Mouse (Mus musculus) megakaryocyte, embryonic 14.5 days (primary cell): ENCODE results near the gene Hcar2. TPM values are rescaled to one million over a fixed set of nuclear protein-coding genes. Genes with fewer than 3 reads are reported as not detected.

Experiments
- H3K27me3 ChIP-seq: replicated peaks from 2 replicates; pipeline ENCODE3; 2012; ENCODE audit warnings: inconsistent platforms
- H3K36me3 ChIP-seq: replicated peaks from 2 replicates; pipeline ENCODE3; 2012; ENCODE audit warnings: low read length, inconsistent platforms, mixed read lengths
- H3K4me1 ChIP-seq: 2 replicates; pipeline ENCODE4 v1.6.1; 2012; ENCODE audit warnings: inconsistent platforms
- H3K4me3 ChIP-seq: replicated peaks from 2 replicates; pipeline ENCODE3; 2012; ENCODE audit warnings: moderate library complexity, mild to moderate bottlenecking, inconsistent platforms
- H3K9me3 ChIP-seq: 2 replicates; pipeline ENCODE4 v1.6.1; 2012; ENCODE audit warnings: inconsistent platforms
- FLI1 ChIP-seq: IDR thresholded peaks from 2 replicates; pipeline ENCODE4 v1.6.1; 2012; ENCODE audit warnings: low read length, inconsistent platforms, mixed read lengths
- GATA1 ChIP-seq: IDR thresholded peaks from 3 replicates; pipeline ENCODE4 v1.6.1; 2012; ENCODE audit warnings: mixed read lengths, low read length, inconsistent platforms, borderline replicate concordance
- polyA plus RNA-seq: library from polyadenylated mRNA; stranded (reverse); fragments of >175 nt; gene quantifications from 2 replicates; pipeline ENCODE4 v1.2.3, GENCODE M21; 2012; ENCODE audit warnings: low replicate concordance; ENCODE audit not compliant: insufficient read depth

The Hcar2 gene
- polyA plus RNA-seq, result not detected in 2 replicates

DNA sequence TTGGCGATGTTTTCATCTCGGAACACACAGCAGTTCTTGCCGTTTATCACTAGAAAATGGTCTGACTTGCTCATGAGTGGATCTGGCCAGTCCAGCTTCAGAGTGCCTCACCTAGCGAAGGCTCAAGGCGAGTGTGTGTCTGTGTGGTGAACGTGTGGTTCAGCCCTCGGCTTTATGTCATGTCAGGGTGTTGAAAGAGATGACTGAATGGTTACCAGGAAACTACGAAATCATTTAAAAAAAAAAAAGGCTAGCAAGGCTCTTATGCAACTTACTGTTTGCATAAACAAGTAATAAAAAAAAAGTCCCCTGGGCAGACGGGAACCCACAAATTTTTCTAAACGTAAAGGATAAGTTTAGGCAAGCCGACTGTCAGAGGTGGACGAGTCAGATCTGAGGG, at the start of gene Hcar2:
TSS of gene Hcar2 (minus strand) at position 135 of the 400 bp plus-strand sequence.
- H3K27me3 ChIP-seq, result peaks cover 17% of the 10 kb centered on the region
- peaks cover 8% of the 10 kb centered on the region; the same call in 1 of the 2 replicates for H3K4me1 ChIP-seq
- H3K9me3 ChIP-seq, result 0 out of 2 replicates have a peak, but pooled peaks cover 3% of the 10 kb centered on the region
- TF ChIP-seq GATA1, result no peak
- TF ChIP-seq FLI1, result no peak
- peak within 1 kb of the TSS; percentile 62 for H3K4me3 ChIP-seq
- no peaks in the 10 kb centered on the region for H3K36me3 ChIP-seq

DNA sequence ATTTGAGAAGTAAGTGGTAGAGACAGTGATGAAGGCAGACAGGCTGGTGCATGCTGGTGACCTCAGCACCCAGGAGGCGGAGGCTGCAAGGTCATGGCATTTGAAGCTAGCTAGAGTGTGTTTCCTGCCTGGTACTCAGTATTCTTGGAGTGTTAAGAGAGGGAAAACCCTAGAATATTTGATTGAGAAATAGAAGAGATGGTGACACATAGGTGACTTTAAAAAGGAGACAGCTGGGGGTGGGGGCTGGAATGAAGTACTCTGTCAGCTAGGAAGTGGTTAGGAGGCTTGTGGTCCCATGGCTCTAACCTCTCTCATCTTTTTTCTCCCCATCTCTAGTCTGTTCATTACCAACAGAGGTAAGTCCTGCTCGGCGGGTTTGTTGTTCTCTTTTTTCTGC, 49.6 kb upstream of the Hcar2 start:
- H3K36me3 ChIP-seq, result peaks cover 89% of the 10 kb centered on the region
- no peak for TF ChIP-seq FLI1
- TF ChIP-seq GATA1, result no peak

DNA sequence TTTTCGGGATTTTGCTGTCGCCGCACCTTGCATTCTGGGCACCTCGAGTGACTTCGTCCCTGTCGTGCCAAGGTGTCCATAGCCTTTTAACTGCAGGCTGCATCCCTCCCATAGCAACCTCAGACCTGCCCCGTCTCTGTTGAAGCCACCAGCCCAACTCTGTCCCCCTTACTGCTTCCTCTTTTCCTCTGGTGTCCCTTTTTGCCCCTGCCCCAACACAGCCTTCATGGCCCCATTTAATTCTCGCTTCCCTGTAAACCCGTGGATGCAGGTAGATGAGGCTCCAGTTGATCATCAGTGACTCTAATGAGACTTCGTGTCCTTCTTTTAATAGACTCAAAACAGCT, 42.3 kb upstream of the Hcar2 start:
- no peak for TF ChIP-seq FLI1
- no peak for TF ChIP-seq GATA1
- Histone ChIP-seq H3K9me3 (no peaks in the 10 kb centered on the region), H3K4me3 (peak overlapping the region; percentile 97), H3K4me1 (peaks cover 54% of the 10 kb centered on the region), H3K27me3 (peaks cover 2% of the 10 kb centered on the region), H3K36me3 (peaks cover 41% of the 10 kb centered on the region)

More for the DNA sequence above, 49.6 kb upstream of the Hcar2 start:
- Histone ChIP-seq H3K4me1 (peaks cover 38% of the 10 kb centered on the region), H3K27me3 (no peaks in the 10 kb centered on the region), H3K9me3 (no peaks in the 10 kb centered on the region), H3K4me3 (peak overlapping the region; percentile 71)

DNA sequence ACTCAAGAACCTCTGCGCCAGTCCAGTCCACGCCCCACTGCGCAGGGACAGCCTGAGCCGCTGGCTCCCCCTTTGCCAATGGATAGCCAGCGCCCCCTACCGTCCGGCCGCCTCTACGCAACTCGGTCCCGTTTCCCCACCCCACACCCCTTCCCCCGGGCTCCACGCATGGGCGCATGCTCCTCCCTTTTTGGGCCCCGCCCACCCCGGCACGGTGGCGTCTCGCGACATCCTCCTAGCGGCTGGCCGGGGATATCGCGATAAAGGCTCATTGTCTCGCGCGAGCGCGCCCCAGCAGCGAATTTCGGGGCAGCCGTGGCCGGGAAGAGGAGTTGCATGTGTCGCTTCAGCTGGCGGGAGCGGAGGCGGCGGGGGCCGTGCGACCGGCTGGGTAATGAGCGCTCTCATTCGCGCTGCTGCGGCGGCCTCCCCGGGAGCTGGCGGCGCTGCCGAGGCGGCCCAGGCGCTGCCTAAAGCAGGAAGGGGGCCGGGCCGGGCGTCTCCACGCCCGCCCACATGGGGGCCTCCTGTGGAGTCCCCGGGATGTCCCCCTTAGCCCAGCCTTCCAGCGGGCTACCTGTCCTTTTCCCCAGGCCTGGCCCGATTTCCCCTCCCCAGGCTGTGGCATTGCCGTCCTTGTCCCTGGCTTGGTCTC, 41.8 kb upstream of the Hcar2 start, which contains the start of gene Denr:
TSS of gene Denr (plus strand) at position 200 of the 655 bp plus-strand sequence.
- Histone ChIP-seq H3K36me3 (peaks cover 36% of the 10 kb centered on the region), H3K4me3 (peak within 1 kb of the TSS; percentile 97), H3K4me1 (peaks cover 50% of the 10 kb centered on the region), H3K9me3 (no peaks in the 10 kb centered on the region), H3K27me3 (peaks cover 2% of the 10 kb centered on the region)
- TF ChIP-seq GATA1, result no peak
- TF ChIP-seq FLI1, result no peak

DNA sequence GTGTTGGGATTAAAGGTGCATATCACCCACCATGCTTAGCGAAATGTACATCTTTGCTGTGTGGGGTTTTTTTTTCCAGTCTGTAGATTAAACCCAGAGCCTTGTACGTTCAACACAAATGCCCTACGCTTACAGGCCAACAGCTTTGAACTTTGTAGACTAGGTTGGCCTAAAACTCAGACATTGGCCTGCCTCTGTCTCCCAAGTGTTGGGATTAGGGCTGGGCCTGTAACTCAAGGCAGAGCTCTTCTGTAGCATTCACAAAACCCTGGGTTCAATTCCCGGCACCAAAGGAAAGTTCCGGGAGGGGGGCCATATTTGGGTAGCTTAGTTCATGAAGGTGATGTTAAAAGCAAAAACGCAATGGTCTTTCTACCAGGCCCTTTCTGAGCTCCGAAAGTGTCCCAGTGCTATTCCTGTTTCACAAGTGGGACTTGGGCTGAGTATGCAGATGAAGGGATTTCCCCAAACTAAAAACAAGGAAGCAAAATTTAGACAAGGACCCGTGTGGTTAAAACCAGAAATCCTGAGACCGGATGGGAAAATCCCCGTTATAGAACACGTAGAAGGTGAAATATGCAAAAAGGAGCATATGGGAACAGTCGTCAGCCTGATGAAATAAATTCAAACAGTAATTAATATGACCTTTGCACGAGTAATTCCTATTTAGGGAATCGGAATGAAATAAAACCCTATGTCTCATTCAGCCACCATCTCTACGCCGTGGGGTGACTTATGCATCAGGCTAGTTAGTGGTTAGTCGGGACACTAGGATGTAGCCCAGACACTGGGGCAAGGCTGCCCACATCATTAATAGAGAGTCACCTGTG, 41.1 kb upstream of the Hcar2 start:
- Histone ChIP-seq H3K36me3 (peaks cover 31% of the 10 kb centered on the region), H3K4me1 (peaks cover 50% of the 10 kb centered on the region), H3K4me3 (peak overlapping the region; percentile 97), H3K27me3 (peaks cover 2% of the 10 kb centered on the region), H3K9me3 (no peaks in the 10 kb centered on the region)
- TF ChIP-seq GATA1, result no peak
- no peak for TF ChIP-seq FLI1

DNA sequence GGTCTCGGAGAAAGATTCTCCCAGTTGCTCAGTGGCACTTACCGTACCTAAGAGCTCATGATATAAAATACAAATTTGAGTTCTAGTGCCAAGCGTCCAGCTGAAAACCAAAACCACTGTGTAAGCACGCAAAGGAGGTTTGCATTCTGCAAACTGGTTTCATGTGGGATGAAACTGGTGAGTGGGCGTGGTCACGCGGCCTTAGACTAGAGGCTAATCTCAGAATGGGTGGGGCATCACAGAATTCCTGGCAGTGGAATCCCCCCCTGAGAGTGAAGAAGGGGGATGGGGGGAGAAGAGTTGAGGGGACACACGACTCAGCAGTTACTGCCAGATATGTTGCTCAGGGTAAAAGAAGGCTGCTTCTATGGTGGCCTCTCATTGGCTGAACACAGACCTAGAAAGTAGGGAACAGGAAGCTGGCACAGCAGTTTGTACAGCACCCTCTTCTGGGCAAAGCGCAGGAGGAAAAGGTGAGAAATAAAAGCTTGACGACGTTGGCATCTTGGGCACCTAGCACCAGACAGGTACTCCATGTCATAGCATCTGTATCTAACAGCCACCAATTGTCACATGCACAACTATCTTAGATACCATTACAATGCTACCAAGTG, 38.9 kb upstream of the Hcar2 start:
- peaks cover 38% of the 10 kb centered on the region for H3K4me1 ChIP-seq
- H3K36me3 ChIP-seq, result peaks cover 11% of the 10 kb centered on the region
- H3K9me3 ChIP-seq, result no peaks in the 10 kb centered on the region
- H3K27me3 ChIP-seq, result peaks cover 2% of the 10 kb centered on the region
- no peak for TF ChIP-seq FLI1
- H3K4me3 ChIP-seq, result no peak overlapping the region

DNA sequence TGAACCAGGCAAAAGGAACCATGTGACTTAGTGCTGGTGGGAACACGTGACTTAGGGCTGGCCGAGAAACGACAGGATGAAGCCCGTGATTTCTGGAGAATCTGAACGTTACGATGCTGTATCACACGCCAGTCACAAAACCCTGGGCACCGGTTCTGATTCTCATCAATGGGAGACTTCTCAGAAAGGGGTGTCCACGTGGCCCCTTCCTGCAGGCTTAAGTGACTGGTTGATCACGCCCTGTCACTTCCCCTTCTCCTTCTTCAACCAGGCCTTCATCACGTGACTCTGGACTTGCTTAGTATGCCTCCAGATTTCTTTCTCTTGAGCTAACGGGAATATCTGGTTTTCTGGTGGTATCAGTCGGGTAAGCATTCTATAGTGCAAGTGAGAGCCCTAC, 32.1 kb upstream of the Hcar2 start:
- no peaks in the 10 kb centered on the region for H3K36me3 ChIP-seq
- H3K27me3 ChIP-seq, result no peaks in the 10 kb centered on the region
- H3K9me3 ChIP-seq, result no peaks in the 10 kb centered on the region
- peaks cover 10% of the 10 kb centered on the region for H3K4me1 ChIP-seq
- no peak overlapping the region for H3K4me3 ChIP-seq
- no peak for TF ChIP-seq FLI1

DNA sequence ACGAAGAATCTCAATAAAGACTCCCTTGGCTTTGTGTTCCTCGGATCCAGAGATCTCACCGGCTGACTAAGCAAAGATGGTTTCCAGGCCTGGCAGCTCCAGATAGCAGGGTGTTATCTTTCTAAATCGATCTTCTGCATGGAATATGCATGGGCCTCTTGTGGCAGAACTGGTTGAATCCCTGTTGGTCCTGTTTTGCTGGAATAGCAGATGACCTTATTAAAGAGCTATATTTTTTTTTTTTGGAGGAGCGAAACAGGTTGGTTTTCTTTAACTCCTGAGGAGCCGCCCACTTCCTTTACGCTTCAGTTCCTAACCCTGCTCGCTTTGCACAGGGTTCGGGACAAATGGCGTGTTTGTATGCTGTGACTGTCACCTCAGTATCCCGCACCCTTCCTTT, 31.1 kb upstream of the Hcar2 start:
- no peaks in the 10 kb centered on the region for H3K36me3 ChIP-seq
- peaks cover 15% of the 10 kb centered on the region for H3K4me1 ChIP-seq
- no peaks in the 10 kb centered on the region for H3K27me3 ChIP-seq
- TF ChIP-seq FLI1 (no peak), GATA1 (no peak)
- H3K9me3 ChIP-seq, result no peaks in the 10 kb centered on the region
- H3K4me3 ChIP-seq, result no peak overlapping the region

DNA sequence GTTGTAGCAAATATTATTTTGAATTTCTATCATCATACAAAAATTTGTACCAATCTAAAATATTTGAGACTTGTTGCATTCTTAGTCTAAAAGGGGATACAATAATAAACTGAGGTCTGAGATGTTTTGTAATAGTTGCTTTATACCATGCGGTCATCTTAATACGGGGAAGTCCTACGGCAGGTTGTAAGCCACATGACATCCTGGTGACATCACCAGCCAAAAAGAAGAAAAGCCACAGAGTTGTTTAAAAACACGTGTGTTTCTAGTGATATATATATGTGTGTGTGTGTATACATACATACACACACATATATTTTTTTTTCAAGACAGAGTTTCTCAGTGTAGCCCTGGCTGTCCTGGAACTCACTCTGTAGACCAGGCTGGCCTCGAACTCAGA, 28.2 kb upstream of the Hcar2 start:
- Histone ChIP-seq H3K4me3 (no peak overlapping the region), H3K9me3 (no peaks in the 10 kb centered on the region), H3K4me1 (peaks cover 19% of the 10 kb centered on the region), H3K36me3 (no peaks in the 10 kb centered on the region), H3K27me3 (peaks cover 2% of the 10 kb centered on the region)
- TF ChIP-seq GATA1, result no peak
- no peak for TF ChIP-seq FLI1

DNA sequence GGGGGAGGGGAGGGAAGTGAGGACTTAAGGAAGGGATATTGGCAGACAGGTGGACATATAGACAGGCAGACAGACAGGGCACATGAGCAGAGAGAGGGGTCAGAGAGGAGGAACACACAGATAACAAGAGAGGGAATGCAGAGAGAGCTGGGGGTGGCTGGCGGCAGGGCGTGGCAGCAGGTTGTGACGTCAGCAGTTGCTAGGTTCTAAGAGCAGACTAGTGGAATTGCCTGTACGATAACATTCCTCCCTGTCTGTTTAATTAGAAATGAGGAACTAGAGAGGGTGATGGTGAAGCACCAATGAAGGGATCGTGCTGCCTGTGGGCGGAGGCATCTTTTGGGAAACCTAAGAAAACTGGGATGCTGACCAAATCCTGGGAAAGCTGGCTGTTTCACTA, 26.4 kb upstream of the Hcar2 start:
- peaks cover 11% of the 10 kb centered on the region for H3K4me1 ChIP-seq
- peak overlapping the region; percentile 83 for H3K4me3 ChIP-seq
- H3K36me3 ChIP-seq, result no peaks in the 10 kb centered on the region
- TF ChIP-seq FLI1, result no peak
- TF ChIP-seq GATA1, result no peak
- H3K27me3 ChIP-seq, result peaks cover 2% of the 10 kb centered on the region
- no peaks in the 10 kb centered on the region for H3K9me3 ChIP-seq
